Mouse (Mus musculus) limb, embryonic 11.5 days (tissue): ENCODE results near the gene Il10rb. TPM values are rescaled to one million over a fixed set of nuclear protein-coding genes. Genes with fewer than 3 reads are reported as not detected.

Experiments used
- polyA plus RNA-seq: library from polyadenylated mRNA; unstranded; fragments of >200 nt; fragmentation: Nextera tagmentation; extraction: Ambion mirVana; gene quantifications from 2 replicates; pipeline ENCODE4 v1.2.1, GENCODE M21; 2014

Il10rb gene
- polyA plus RNA-seq, 1 experiment from 2014 or later, result 8.3 TPM

Other genes with a start within 250 kb of the Il10rb start
- not detected in 2 replicates for gene Olig2, start 180.7 kb upstream of the Il10rb start, polyA plus RNA-seq
- 0.13 TPM in 1 of 2 replicates, not detected in the other for gene Olig1, start 136.4 kb upstream of the Il10rb start, polyA plus RNA-seq
- gene Ifnar2, start 33.4 kb upstream of the Il10rb start, polyA plus RNA-seq, result 39.2 and 39.3 TPM in 2 replicates
- not detected in 2 replicates for gene Gm21970, start 14.4 kb upstream of the Il10rb start, polyA plus RNA-seq
- 55.0 and 58.4 TPM in 2 replicates for gene Ifnar1, start 79.1 kb downstream of the Il10rb start, polyA plus RNA-seq
- 25.2 and 32.7 TPM in 2 replicates for gene Ifngr2, start 140.9 kb downstream of the Il10rb start, polyA plus RNA-seq
- gene Tmem50b, start 191.6 kb downstream of the Il10rb start, polyA plus RNA-seq, result 31.6 and 32.4 TPM in 2 replicates
- 3.9 and 6.4 TPM in 2 replicates for gene Dnajc28, start 212.9 kb downstream of the Il10rb start, polyA plus RNA-seq
- 131 and 143 TPM in 2 replicates for gene Gart, start 240.8 kb downstream of the Il10rb start, polyA plus RNA-seq
- 150 and 151 TPM in 2 replicates for gene Son, start 241.3 kb downstream of the Il10rb start, polyA plus RNA-seq